In the genomic region with DNA sequence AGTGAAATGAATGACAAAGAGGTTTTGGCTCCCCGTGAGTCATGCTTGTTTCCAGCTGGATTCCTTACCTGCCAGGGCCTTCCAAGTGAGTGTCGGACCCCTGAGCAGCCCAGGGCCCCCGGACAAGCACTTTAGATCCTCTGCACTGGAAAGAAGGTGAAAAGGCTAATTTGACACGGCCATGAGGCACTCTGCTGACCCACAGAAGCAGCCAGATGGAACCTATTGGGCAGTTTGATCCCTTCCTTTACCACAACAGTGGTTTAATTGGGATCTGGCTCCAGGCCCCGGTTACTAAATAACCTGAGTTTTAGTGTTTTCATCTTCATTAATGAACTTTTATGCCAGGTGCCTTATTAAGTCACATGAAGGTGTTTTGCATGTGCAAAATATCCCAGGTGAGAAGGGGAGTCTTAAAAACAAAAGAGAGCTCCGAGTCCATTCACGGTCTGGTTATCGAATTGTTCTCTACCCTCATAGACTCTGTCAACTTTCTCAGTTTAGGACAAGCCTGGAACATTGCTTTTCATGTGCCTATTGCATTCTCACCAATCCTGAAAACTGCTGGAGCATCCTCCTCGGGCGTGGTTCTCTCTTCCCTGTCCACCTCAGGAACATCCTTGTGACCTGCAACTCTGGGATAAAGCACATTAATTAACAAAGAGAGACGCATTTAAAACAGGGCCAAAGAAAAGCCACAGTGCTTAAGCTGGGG, we compare ENCODE assay signal across 11 mouse cellular contexts.
DNase-seq lines count a peak whose midpoint lies in the region; ATAC-seq and TF ChIP-seq lines count a peak whose summit lies in the region.
"Had no signal": no experiment of that assay in that cellular context is flagged by ENCODE, and none has a peak within 500 bp of the region (broad histone marks: within the 10 kb centered on the region; RNA-seq: fewer than 3 reads in every experiment).

No protein-coding gene starts in this region.

- no peak overlapping the region for H3K9ac ChIP-seq in heart, embryonic 16.5 days (ENCODE audit: low read length)
- no peak overlapping the region for H3K9ac ChIP-seq in heart, embryonic 12.5 days
- no peak overlapping the region for H3K9ac ChIP-seq in kidney, postnatal 0 days (ENCODE audit: low read depth, low read length)

- peak; percentile 49 for DNase-seq in 3T3-L1 (ENCODE audit: low read depth, low spot score)
- peak; percentile 23 for DNase-seq in embryo, embryonic 11 days
- peak; percentile 27 for DNase-seq in kidney, postnatal 0 days (ENCODE audit: low spot score)
- DNase-seq in layer of hippocampus, adult 11-12 months (ENCODE audit: low spot score) = no peak
- no peak for DNase-seq in cerebellum, postnatal 14 days
- no peak for DNase-seq in frontal cortex, postnatal 36 days (ENCODE audit: low spot score in 2 of 2)
- DNase-seq: adrenal gland, adult 8-10 months; lung, postnatal 10 days had no signal

- no peak for TF ChIP-seq CTCF in kidney, postnatal 0 days (IDR thresholded peaks at IDR 0.05; ENCODE audit: low read depth)

- peaks cover 12% of the 10 kb centered on the region for H3K4me1 ChIP-seq in heart, embryonic 16.5 days (ENCODE audit: control insufficient read depth, insufficient read depth, low read length)
- peaks cover 21% of the 10 kb centered on the region for H3K4me1 ChIP-seq in heart, embryonic 12.5 days (replicated peaks)
- 0 out of 2 replicates have a peak, but pooled peaks cover 2% of the 10 kb centered on the region for H3K4me1 ChIP-seq in kidney, postnatal 0 days (replicated peaks; ENCODE audit: insufficient read depth, low read length)

- no peak for ATAC-seq in heart, embryonic 16.5 days (replicated peaks; ENCODE audit: extremely low read depth, insufficient read depth, low FRiP score)
- no peak for ATAC-seq in heart, embryonic 12.5 days (ENCODE audit: insufficient number of reproducible peaks, low FRiP score)
- peak; percentile 77 for ATAC-seq in kidney, postnatal 0 days (replicated peaks; ENCODE audit: low FRiP score, low read depth)

- no peaks in the 10 kb centered on the region for H3K27me3 ChIP-seq in heart, embryonic 16.5 days (ENCODE audit: control insufficient read depth, insufficient read depth, low read length)
- no peaks in the 10 kb centered on the region for H3K27me3 ChIP-seq in heart, embryonic 12.5 days (replicated peaks)
- no peaks in the 10 kb centered on the region for H3K27me3 ChIP-seq in kidney, postnatal 0 days (ENCODE audit: insufficient read depth, low read length)

- H3K36me3 ChIP-seq in heart, embryonic 16.5 days (ENCODE audit: control insufficient read depth, insufficient read depth) = no peaks in the 10 kb centered on the region
- H3K36me3 ChIP-seq in heart, embryonic 12.5 days = no peaks in the 10 kb centered on the region
- H3K36me3 ChIP-seq in kidney, postnatal 0 days (ENCODE audit: insufficient read depth, low read length) = no peaks in the 10 kb centered on the region

- H3K27ac ChIP-seq in heart, embryonic 16.5 days (ENCODE audit: low read length) = no peak overlapping the region
- no peak overlapping the region for H3K27ac ChIP-seq in heart, embryonic 12.5 days (ENCODE audit: poor library complexity, severe bottlenecking)
- peak overlapping the region; percentile 66 for H3K27ac ChIP-seq in kidney, postnatal 0 days

- H3K9me3 ChIP-seq in heart, embryonic 16.5 days (replicated peaks; ENCODE audit: control insufficient read depth, low read length) = no peaks in the 10 kb centered on the region
- no peaks in the 10 kb centered on the region for H3K9me3 ChIP-seq in heart, embryonic 12.5 days (replicated peaks)
- H3K9me3 ChIP-seq in kidney, postnatal 0 days (replicated peaks; ENCODE audit: low read length) = no peaks in the 10 kb centered on the region

- WGBS in heart, embryonic 16.5 days = 58% methylated on average over 11 of the region's 11 CpGs
- WGBS in heart, embryonic 12.5 days = 57% methylated on average over 11 of the region's 11 CpGs
- WGBS in kidney, postnatal 0 days = 40% methylated on average over 11 of the region's 11 CpGs

- 0 out of 2 replicates have a peak overlapping the region, but pooled peaks have one; percentile 12 for H3K4me2 ChIP-seq in heart, embryonic 16.5 days (ENCODE audit: low read depth, low read length)
- H3K4me2 ChIP-seq in heart, embryonic 12.5 days = no peak overlapping the region
- H3K4me2 ChIP-seq in kidney, postnatal 0 days (ENCODE audit: low read length) = no peak overlapping the region
- H3K4me2 ChIP-seq: liver, embryonic 11.5 days had no signal

- no peak overlapping the region for H3K4me3 ChIP-seq in heart, embryonic 16.5 days (ENCODE audit: low read length)
- H3K4me3 ChIP-seq in heart, embryonic 12.5 days = no peak overlapping the region
- H3K4me3 ChIP-seq in kidney, postnatal 0 days (replicated peaks; ENCODE audit: low read depth, low read length) = no peak overlapping the region

Comparison
In these comparisons a context has a peak if more than half of its experiments do, and no peak if none do; other contexts are left out.
1. DNase-seq: peak in 3T3-L1 (single experiment), embryo, embryonic 11 days (single experiment) and kidney, postnatal 0 days (single experiment); none in layer of hippocampus, adult 11-12 months (single experiment), cerebellum, postnatal 14 days (0 of 2) and frontal cortex, postnatal 36 days (0 of 2).